Mouse (Mus musculus): ENCODE measurements around the gene Tnip2. TPM values are rescaled to one million over a fixed set of nuclear protein-coding genes. Genes with fewer than 3 reads are reported as not detected.

Tnip2 gene
- polyA plus RNA-seq, 1 experiment from 2014 or later: 9.9 TPM

DNA sequence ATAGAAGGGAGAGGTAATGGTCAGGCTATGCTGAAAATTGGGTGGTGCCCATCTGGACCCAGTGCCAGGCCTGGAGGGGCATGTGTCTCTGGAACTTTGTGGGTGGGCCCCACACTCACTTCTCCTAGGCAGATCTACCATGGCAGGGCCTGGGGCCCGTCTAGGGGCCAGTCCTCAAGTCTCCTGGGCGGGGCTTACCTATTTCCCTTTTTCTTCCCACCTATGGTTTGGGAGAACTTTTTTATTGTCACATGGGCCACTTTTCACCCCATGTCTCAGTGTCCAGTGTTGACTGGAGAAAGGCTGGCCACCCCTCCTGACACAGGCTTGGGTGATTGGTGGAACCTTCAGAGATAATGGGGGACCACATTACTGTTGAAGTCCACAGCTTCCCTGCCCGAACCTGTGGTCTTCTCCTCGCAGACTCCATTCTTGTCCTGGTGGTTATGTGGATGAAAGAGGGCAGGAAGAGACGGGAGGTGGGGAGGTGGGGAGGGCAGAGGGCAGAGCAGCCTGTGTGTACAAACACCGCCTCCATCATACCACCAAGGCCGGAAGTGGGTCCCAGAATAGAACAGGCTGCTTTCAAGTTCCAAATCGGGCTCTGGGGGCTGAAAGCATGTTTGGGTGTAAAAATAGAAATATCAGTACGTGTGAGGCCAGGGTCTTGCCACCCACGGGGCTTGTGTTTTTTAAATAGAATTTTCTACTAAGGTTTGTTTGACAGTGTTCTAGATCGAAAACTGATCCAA lies 6.8 kb upstream of the Tnip2 start:
- Histone ChIP-seq H3K27ac (peak overlapping the region; percentile 84), H3K9me3 (no peaks in the 10 kb centered on the region), H3K4me1 (peaks cover 25% of the 10 kb centered on the region), H3K27me3 (ENCODE audit: insufficient read depth, poor library complexity, severe bottlenecking) (peaks cover 11% of the 10 kb centered on the region; the same call in 1 of the 2 replicates), H3K4me3 (no peak overlapping the region), H3K36me3 (no peaks in the 10 kb centered on the region)
- WGBS: 47% methylated on average over 11 of the region's 11 CpGs
- no peak for DNase-seq (ENCODE audit: low spot score)

DNA sequence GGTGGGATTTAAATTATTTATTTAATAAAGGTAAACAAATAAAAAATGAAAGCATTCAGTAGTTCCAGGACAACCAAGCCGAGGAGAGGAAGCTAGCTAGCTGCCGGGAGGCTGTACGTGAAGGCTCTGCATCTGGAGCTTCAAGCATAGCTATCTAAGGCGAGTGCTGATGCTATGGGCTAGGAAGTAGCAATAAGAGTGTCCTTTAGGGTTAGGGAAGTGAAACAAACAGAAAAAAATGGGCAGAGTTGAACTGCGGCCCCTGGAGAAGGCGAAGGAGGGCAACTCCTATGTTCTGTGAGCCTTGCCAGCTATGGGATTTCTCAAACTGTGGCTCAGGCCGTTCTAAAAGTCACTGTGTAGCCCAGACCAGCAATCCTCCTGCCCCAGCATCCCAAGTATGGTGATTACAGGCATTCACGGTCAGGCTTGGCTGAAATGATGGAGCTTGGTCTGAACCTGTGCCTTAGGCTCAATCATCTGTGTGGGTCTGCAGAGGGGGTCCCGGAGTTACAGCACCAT lies 5.7 kb upstream of the Tnip2 start:
- Histone ChIP-seq H3K27me3 (ENCODE audit: insufficient read depth, poor library complexity, severe bottlenecking) (peaks cover 11% of the 10 kb centered on the region; the same call in 1 of the 2 replicates), H3K9me3 (no peaks in the 10 kb centered on the region), H3K4me1 (peaks cover 27% of the 10 kb centered on the region), H3K4me3 (no peak overlapping the region), H3K36me3 (no peaks in the 10 kb centered on the region), H3K27ac (no peak overlapping the region)
- DNase-seq (ENCODE audit: low spot score): no peak
- 81% methylated on average over 9 of the region's 9 CpGs for WGBS

DNA sequence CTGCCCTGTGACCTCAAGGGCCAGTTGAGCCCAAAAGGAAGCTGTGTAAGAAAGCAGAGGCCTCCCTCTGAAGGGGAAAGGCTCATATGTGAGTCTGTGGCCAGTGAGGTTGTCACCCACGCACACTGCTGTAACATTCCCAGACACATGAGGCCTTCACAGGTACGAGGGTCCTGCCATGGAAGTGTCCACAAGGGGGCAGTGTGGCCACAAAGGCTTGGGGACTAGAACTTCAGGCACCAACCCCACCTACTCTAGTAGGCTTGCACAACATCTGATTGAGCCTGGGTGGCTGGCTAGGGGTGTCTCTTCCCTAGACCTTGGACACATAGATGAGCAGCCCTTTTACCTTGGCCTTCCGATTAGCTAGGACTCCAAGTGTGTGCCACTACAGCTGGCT lies 4.1 kb upstream of the Tnip2 start:
- H3K4me3 ChIP-seq: no peak overlapping the region
- H3K27ac ChIP-seq: no peak overlapping the region
- H3K36me3 ChIP-seq: no peaks in the 10 kb centered on the region
- peak; percentile 85 for DNase-seq (ENCODE audit: low spot score)
- peaks cover 42% of the 10 kb centered on the region for H3K4me1 ChIP-seq
- H3K9me3 ChIP-seq: no peaks in the 10 kb centered on the region
- H3K27me3 ChIP-seq (ENCODE audit: insufficient read depth, poor library complexity, severe bottlenecking): 0 out of 2 replicates have a peak, but pooled peaks cover 4% of the 10 kb centered on the region
- WGBS: 28% methylated on average over 3 of the region's 3 CpGs

DNA sequence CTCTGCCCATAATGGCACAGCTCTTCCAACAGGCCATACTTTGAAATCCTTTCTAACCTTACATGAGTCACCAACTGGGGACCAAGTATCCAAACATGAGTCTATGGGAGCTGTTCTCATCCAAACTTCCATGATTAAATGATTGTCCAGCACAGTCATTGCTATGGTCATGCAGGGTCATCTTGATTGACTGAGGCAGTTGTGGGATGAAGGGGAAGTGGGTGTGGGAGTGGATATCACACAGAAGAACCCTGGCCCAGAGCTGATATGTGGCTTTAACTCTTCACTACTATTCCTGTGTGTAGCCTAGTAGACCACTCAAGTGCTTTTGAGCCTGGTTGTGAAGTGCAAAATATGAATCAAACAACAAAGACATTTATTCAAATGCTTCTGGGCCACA lies 1.3 kb upstream of the Tnip2 start:
- H3K4me3 ChIP-seq: no peak overlapping the region
- no peaks in the 10 kb centered on the region for H3K9me3 ChIP-seq
- no peak for DNase-seq (ENCODE audit: low spot score)
- H3K27me3 ChIP-seq (ENCODE audit: insufficient read depth, poor library complexity, severe bottlenecking): peaks cover 13% of the 10 kb centered on the region
- H3K4me1 ChIP-seq: peaks cover 27% of the 10 kb centered on the region
- no peak overlapping the region for H3K27ac ChIP-seq
- no peaks in the 10 kb centered on the region for H3K36me3 ChIP-seq

DNA sequence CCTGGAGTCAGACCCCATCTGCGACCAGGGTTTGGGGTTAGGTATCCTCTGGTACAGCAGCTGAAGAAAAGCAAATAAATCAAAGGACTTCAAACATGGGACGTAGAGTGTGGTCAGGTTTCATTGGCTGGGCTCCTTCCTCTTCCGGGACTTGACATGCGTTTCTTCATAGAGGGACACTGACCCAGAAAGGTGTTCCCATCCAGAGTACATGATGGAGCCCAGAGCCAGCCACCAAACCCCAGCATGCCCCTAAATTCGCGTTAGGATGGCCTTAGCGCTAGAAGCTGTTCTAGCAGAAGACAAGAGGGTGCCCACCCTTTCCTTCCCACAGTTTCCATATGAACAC lies 401 bp upstream of the Tnip2 start:
- no peaks in the 10 kb centered on the region for H3K9me3 ChIP-seq
- H3K27ac ChIP-seq: peak overlapping the region; percentile 88
- peaks cover 21% of the 10 kb centered on the region for H3K4me1 ChIP-seq
- WGBS: 21% methylated on average over 7 of the region's 7 CpGs
- peak overlapping the region; percentile 82 for H3K4me3 ChIP-seq
- DNase-seq (ENCODE audit: low spot score): no peak
- H3K27me3 ChIP-seq (ENCODE audit: insufficient read depth, poor library complexity, severe bottlenecking): peaks cover 13% of the 10 kb centered on the region
- no peaks in the 10 kb centered on the region for H3K36me3 ChIP-seq

DNA sequence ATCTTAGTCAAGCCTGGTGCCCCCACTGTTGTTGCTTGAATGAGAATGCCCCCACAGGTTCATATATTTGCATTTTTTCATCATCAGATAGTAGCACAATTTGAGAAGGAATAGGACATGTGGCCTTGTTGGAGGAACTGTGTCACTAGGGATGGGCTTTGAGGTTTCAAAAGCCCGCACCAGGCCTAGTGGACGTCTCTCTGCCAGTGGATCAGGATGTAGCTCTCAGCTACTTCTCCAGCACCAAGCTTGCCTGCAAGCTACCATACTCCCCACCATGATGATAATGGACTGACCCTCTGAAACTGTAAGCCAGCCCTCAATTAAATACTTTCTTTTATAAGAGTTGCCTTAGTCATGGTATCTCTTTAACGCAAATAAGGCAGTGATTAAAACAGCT lies 1.3 kb downstream of the Tnip2 start:
- no peak overlapping the region for H3K27ac ChIP-seq
- no peak for DNase-seq (ENCODE audit: low spot score)
- peaks cover 13% of the 10 kb centered on the region for H3K27me3 ChIP-seq (ENCODE audit: insufficient read depth, poor library complexity, severe bottlenecking)
- H3K4me3 ChIP-seq: no peak overlapping the region
- whole genome bisulfite sequencing: 84% methylated on average over 3 of the region's 3 CpGs
- H3K4me1 ChIP-seq: peaks cover 21% of the 10 kb centered on the region
- no peaks in the 10 kb centered on the region for H3K36me3 ChIP-seq
- H3K9me3 ChIP-seq: no peaks in the 10 kb centered on the region

DNA sequence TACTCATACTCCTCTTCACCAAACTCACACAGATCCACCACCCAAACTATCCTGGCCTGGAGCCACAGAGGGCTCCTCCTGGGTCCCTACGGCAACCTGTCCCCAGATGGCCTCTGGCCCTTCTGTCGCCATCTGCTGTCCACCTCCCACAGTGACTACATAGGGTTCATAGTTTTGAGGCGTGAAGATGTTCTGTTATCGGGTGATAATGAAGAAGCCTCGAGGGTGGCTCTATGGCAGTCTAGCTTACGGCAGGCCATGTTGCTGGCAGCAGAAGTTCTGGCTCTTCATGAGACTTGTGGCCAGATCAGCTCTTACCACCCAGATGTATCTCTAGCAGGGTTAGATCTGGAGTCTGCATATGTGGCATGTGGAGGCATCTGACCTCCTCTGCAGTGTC lies 11.0 kb downstream of the Tnip2 start:
- no peaks in the 10 kb centered on the region for H3K9me3 ChIP-seq
- no peak for DNase-seq (ENCODE audit: low spot score)
- peaks cover 13% of the 10 kb centered on the region; the same call in 1 of the 2 replicates for H3K36me3 ChIP-seq
- H3K4me1 ChIP-seq: 0 out of 2 replicates have a peak, but pooled peaks cover 2% of the 10 kb centered on the region
- no peak overlapping the region for H3K4me3 ChIP-seq
- H3K27ac ChIP-seq: no peak overlapping the region
- 63% methylated on average over 6 of the region's 6 CpGs for WGBS
- H3K27me3 ChIP-seq (ENCODE audit: insufficient read depth, poor library complexity, severe bottlenecking): no peaks in the 10 kb centered on the region

DNA sequence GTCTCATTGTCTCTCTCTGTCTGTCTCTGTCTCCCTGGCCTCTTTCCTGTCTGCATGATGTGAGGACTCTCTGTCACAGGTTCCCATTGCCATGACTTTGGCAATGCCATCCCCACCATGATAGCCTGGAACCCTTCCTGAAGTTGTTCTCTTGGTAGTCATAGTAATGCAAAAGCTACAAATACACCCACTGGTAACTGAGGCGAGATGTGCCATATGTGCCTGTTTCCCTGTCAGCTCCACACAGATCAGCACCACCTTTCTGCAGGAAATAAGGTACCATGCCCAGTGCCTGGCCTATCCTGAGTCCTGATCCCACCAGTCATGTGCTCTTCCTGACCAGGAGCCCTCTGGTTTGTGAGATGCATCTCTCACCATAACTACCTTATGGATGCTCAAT lies 11.4 kb downstream of the Tnip2 start:
- WGBS: 94% methylated on average over 1 of the region's 1 CpGs
- 0 out of 2 replicates have a peak, but pooled peaks cover 2% of the 10 kb centered on the region for H3K4me1 ChIP-seq
- H3K4me3 ChIP-seq: no peak overlapping the region
- no peak for DNase-seq (ENCODE audit: low spot score)
- H3K27ac ChIP-seq: no peak overlapping the region
- H3K36me3 ChIP-seq: peaks cover 13% of the 10 kb centered on the region; the same call in 1 of the 2 replicates
- H3K9me3 ChIP-seq: no peaks in the 10 kb centered on the region
- no peaks in the 10 kb centered on the region for H3K27me3 ChIP-seq (ENCODE audit: insufficient read depth, poor library complexity, severe bottlenecking)

DNA sequence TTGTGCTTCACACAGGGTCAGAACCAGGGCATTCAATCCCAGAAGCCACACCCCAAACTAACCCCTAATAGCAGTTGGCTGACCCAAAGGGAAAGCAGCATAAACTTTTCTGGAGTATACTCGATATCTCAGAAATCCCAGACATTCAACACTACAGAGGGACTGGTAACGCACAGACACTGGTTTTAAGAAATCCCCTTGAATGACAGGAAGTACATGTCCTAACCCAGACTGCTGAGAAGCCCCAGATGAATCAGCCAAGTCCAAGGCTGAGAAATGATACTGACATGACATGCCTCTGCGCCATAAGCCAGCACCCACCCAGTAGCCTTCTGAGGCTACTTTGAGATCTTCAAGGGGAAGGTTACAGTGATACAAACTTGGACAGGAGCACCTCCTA lies 12.2 kb downstream of the Tnip2 start:
- Histone ChIP-seq H3K36me3 (peaks cover 15% of the 10 kb centered on the region; the same call in 1 of the 2 replicates), H3K27ac (no peak overlapping the region), H3K4me1 (0 out of 2 replicates have a peak, but pooled peaks cover 5% of the 10 kb centered on the region), H3K27me3 (ENCODE audit: insufficient read depth, poor library complexity, severe bottlenecking) (no peaks in the 10 kb centered on the region), H3K9me3 (no peaks in the 10 kb centered on the region), H3K4me3 (no peak overlapping the region)
- DNase-seq (ENCODE audit: low spot score): no peak
- 82% methylated on average over 3 of the region's 3 CpGs for WGBS

DNA sequence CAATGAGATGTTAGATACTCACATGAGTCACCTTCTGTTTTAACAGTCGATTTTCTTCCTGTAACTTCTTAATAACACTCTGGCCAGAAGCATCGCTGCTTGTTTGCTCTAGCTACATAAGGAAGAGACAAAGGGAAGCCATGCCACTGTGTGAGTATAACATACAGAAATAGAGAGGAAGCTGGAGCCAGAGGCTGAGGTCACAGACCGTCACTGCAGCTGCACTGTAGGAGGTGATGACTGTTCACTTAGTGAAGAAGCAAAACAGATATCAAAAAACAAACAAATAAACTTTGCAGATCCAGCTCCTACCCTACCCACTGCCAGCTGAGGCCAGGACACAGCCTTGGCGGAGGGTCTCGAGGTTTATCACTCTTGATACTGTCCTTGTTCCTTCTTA lies 12.9 kb downstream of the Tnip2 start:
- Histone ChIP-seq H3K27ac (no peak overlapping the region), H3K9me3 (no peaks in the 10 kb centered on the region), H3K36me3 (peaks cover 22% of the 10 kb centered on the region; the same call in 1 of the 2 replicates), H3K4me3 (no peak overlapping the region), H3K4me1 (peaks cover 8% of the 10 kb centered on the region; the same call in 1 of the 2 replicates), H3K27me3 (ENCODE audit: insufficient read depth, poor library complexity, severe bottlenecking) (no peaks in the 10 kb centered on the region)
- DNase-seq (ENCODE audit: low spot score): no peak
- 57% methylated on average over 5 of the region's 5 CpGs for WGBS

DNA sequence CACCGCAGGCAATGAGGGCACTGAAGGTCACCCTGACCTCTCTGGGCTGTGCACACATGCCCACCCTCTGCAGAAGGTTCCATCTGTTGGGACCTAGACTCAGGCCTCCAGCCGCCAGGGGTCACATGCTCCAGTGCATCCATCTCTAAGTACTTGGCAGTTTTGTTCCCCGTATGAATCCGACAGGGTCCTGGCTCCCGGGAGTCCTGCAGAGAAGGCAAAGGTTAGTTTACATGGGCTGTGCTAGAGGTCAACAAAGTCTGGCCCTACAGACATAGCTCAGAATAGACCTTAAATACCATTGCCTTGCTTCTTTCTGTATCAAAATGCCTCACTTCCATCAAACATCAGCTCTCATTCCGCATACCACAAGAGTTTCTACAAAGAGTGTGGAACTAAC lies 17.0 kb downstream of the Tnip2 start:
- H3K9me3 ChIP-seq: no peaks in the 10 kb centered on the region
- DNase-seq (ENCODE audit: low spot score): no peak
- H3K4me1 ChIP-seq: peaks cover 6% of the 10 kb centered on the region; the same call in 1 of the 2 replicates
- peaks cover 12% of the 10 kb centered on the region; the same call in 1 of the 2 replicates for H3K36me3 ChIP-seq
- 79% methylated on average over 6 of the region's 6 CpGs for WGBS
- no peaks in the 10 kb centered on the region for H3K27me3 ChIP-seq (ENCODE audit: insufficient read depth, poor library complexity, severe bottlenecking)
- H3K27ac ChIP-seq: no peak overlapping the region
- no peak overlapping the region for H3K4me3 ChIP-seq

DNA sequence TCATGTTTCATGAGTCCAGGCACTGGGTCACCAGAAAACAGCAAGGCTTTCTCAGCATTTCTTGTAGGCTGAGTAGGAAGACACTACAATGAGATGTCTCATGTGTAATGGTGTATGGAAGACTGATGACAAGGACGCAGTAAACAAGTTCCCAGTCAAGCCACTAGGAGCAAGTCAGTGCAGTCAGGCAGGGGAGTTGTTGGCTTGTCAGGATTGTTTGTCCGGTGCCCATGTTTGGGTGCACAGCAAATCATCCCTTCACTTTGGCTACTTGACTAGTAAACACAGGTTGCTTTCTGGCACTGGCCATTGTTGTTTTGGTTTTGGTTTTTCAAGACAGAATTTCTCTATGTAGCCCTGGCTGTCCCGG lies 24.4 kb downstream of the Tnip2 start:
- Histone ChIP-seq H3K4me1 (no peaks in the 10 kb centered on the region), H3K4me3 (no peak overlapping the region), H3K27me3 (ENCODE audit: insufficient read depth, poor library complexity, severe bottlenecking) (no peaks in the 10 kb centered on the region), H3K36me3 (peaks cover 27% of the 10 kb centered on the region), H3K27ac (no peak overlapping the region), H3K9me3 (no peaks in the 10 kb centered on the region)
- DNase-seq (ENCODE audit: low spot score): no peak
- 85% methylated on average over 3 of the region's 3 CpGs for WGBS

DNA sequence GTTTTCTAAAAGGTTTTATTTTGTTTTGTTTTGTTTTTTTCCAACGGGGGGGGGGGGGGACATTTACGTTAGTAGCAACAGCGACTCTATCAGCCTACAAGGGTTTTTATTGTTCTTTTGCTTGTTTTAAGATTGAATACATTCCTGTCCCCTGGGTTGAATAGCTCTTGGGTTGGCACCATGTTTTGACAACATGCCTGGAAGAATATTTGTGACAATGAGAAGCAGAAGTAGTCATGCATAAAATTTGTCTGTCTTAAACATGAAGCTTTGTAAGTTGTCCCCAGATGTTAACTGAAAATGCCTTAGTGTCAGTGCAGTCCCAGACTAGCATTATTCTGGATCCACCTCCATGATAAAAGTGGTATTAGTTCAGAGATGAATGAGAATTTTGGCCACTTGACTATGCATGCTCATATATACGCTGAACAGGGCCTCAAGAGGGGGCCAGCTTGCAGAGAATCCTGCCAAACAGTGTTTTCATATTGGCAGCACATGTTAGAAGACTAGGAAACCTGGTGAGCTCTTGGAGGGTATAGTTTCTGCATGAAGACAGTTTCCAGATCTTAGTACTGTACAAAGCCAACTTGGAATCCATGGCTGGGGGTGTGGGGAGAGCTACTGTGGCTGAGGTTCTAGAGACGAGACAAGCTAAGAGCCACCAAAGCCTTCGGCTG lies 24.9 kb downstream of the Tnip2 start:
- DNase-seq (ENCODE audit: low spot score): no peak
- Histone ChIP-seq H3K36me3 (peaks cover 30% of the 10 kb centered on the region), H3K27ac (no peak overlapping the region), H3K27me3 (ENCODE audit: insufficient read depth, poor library complexity, severe bottlenecking) (no peaks in the 10 kb centered on the region), H3K4me3 (no peak overlapping the region), H3K4me1 (no peaks in the 10 kb centered on the region), H3K9me3 (no peaks in the 10 kb centered on the region)
- WGBS: 80% methylated on average over 6 of the region's 6 CpGs

All from heart, embryonic 10.5 days (tissue).